Mouse (Mus musculus): ENCODE data around the gene Pla2r1. TPM values are rescaled to one million over a fixed set of nuclear protein-coding genes. Genes with fewer than 3 reads are reported as not detected.

Pla2r1 gene
- polyA plus RNA-seq (2017; shearing (Covaris generic)): 1 to 10 TPM in 1 of 2 experiments, under 1 TPM in 1; 0.40 to 2.3 TPM

GRCm38 (mm10) chr2:60552902-60553682 is at the start of gene Pla2r1:
Gene Pla2r1 (minus strand): TSS chr2:60553308.

GRCm38 (mm10) chr2:60382858-60383669 is 170.0 kb downstream of the Pla2r1 start, which contains the start of gene Ly75:
Gene Ly75 (minus strand): TSS chr2:60383303.

Other genes with a start within 250 kb of the Pla2r1 start
- 10 to 100 TPM; 28.1 to 28.6 TPM for gene Ly75, start 170.0 kb downstream of the Pla2r1 start, polyA plus RNA-seq (2017; shearing (Covaris generic))
- gene Itgb6, start 169.3 kb upstream of the Pla2r1 start, polyA plus RNA-seq (2017; shearing (Covaris generic)): 1 to 10 TPM in 1 of 2 experiments, under 1 TPM in 1; 0.13 to 1.9 TPM